Mouse (Mus musculus): ENCODE data around the gene Ankrd39. TPM values are rescaled to one million over a fixed set of nuclear protein-coding genes. Genes with fewer than 3 reads are reported as not detected.

Ankrd39 gene
- total and polyA plus RNA-seq, 3 experiments, result 6.2 to 11.1 (median 6.3) TPM

DNA sequence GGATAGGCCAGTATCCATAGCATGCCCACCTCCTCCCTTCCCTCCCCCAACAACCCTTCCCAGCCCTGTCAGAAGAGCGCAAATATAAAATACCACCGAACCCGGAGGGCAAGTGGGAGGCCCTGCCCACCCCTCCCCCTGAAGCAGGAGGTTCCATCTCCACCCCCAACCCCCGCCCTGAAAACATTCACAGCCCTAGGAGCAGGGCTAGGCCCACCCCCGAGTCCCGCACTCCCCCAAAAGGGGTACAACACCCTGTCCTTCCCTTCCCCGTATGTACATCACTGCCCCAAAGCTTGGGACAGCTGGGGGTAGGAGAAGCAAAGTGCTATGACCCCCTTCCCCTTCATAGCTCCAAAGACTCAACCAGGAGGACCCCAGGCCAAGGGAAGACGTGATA lies 1.5 kb upstream of the Ankrd39 start:
- Histone ChIP-seq H3K27ac (peak overlapping the region; percentile 75), H3K4me3 (no peak overlapping the region), H3K9ac (ENCODE audit: low read depth, low read length) (no peak overlapping the region), H3K36me3 (ENCODE audit: control insufficient read depth, insufficient read depth, low read length) (no peaks in the 10 kb centered on the region), H3K79me2 (replicated peaks; ENCODE audit: control insufficient read depth, insufficient read depth, low read length) (peaks cover 3% of the 10 kb centered on the region; the same call in 1 of the 2 replicates), H3K4me1 (ENCODE audit: control insufficient read depth, insufficient read depth, low read length) (peaks cover 3% of the 10 kb centered on the region), H3K27me3 (ENCODE audit: control insufficient read depth, insufficient read depth, low read length) (no peaks in the 10 kb centered on the region)
- no peak for DNase-seq
- WGBS, result 65% methylated on average over 8 of the region's 8 CpGs
- intact Hi-C loops (cut with DNase I), result no loop called here
- TF ChIP-seq CTCF (IDR thresholded peaks at IDR 0.05) (no peak), POLR2A (IDR thresholded peaks at IDR 0.05; ENCODE audit: insufficient read depth, low read depth, low read length) (no peak), EP300 (IDR thresholded peaks at IDR 0.05; ENCODE audit: insufficient read depth, low read depth, low read length) (no peak)

GRCm38 (mm10) chr1:36547981-36548598 lies 845 bp upstream of the Ankrd39 start:
- DNase-seq, result peak; percentile 66 to 70
- 24% methylated on average over 9 of the region's 9 CpGs for WGBS
- H3K36me3 ChIP-seq (ENCODE audit: control insufficient read depth, insufficient read depth, low read length), result no peaks in the 10 kb centered on the region
- H3K4me1 ChIP-seq (ENCODE audit: control insufficient read depth, insufficient read depth, low read length), result peaks cover 3% of the 10 kb centered on the region
- intact Hi-C loops (cut with DNase I), result loop anchor here (1.0 kb wide), 3 partner anchors 87 to 136 kb away; no protein-coding TSS in a partner anchor
- H3K27ac ChIP-seq, result peak overlapping the region; percentile 75
- no peak overlapping the region for H3K9ac ChIP-seq (ENCODE audit: low read depth, low read length)
- no peaks in the 10 kb centered on the region for H3K79me2 ChIP-seq (replicated peaks; ENCODE audit: control insufficient read depth, insufficient read depth, low read length)
- H3K4me3 ChIP-seq, result no peak overlapping the region
- no peaks in the 10 kb centered on the region for H3K27me3 ChIP-seq (ENCODE audit: control insufficient read depth, insufficient read depth, low read length)
- no peak for TF ChIP-seq CTCF (IDR thresholded peaks at IDR 0.05)
- no peak for TF ChIP-seq EP300 (IDR thresholded peaks at IDR 0.05; ENCODE audit: insufficient read depth, low read depth, low read length)
- TF ChIP-seq POLR2A (IDR thresholded peaks at IDR 0.05; ENCODE audit: insufficient read depth, low read depth, low read length), result no peak

DNA sequence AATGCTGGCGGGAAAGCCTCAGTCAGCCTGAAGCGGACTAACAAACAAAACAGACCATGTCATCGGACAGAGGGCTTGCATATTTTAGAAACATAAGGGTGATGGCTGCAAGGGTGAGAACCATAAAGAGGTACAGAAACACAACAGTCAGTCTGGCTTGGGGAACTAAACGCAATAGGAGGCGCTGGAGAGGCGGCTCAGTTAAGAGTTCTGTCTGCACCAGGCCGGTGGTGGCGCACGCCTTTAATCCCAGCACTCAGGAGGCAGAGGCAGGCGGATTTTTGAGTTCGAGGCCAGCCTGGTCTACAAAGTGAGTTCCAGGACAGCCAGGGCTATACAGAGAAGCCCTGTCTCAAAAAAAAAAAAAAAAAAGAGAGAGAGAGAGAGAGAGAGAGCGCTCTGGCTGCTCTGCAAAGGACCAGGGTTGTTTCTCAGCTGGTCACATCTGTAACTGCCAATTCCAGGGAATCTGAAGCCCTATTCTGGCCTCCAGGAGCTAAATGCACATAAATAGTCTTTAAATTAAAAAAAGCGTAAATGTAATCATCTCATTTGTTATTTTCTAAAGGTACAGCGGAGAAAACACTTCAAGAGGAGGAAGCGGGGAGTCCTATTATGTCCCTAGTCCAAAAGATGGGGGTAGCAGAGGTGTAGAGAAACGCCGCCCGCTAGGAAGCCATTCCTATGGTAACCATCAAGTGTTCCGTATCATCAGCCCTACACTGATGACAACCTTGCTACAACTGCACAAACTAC lies 1.2 kb downstream of the Ankrd39 start:
- TF ChIP-seq POLR2A (IDR thresholded peaks at IDR 0.05; ENCODE audit: insufficient read depth, low read depth, low read length) (no peak), EP300 (IDR thresholded peaks at IDR 0.05; ENCODE audit: insufficient read depth, low read depth, low read length) (no peak), CTCF (IDR thresholded peaks at IDR 0.05) (peak; percentile 50)
- H3K36me3 ChIP-seq (ENCODE audit: control insufficient read depth, insufficient read depth, low read length), result no peaks in the 10 kb centered on the region
- peaks cover 3% of the 10 kb centered on the region for H3K4me1 ChIP-seq (ENCODE audit: control insufficient read depth, insufficient read depth, low read length)
- peak in 1 of 2 experiments; percentile 42 for DNase-seq
- no peaks in the 10 kb centered on the region for H3K79me2 ChIP-seq (replicated peaks; ENCODE audit: control insufficient read depth, insufficient read depth, low read length)
- H3K27me3 ChIP-seq (ENCODE audit: control insufficient read depth, insufficient read depth, low read length), result no peaks in the 10 kb centered on the region
- intact Hi-C loops (cut with DNase I), result no loop called here
- peak overlapping the region; percentile 9; the same call in 1 of the 2 replicates for H3K9ac ChIP-seq (ENCODE audit: low read depth, low read length)
- H3K4me3 ChIP-seq, result peak overlapping the region; percentile 76
- 64% methylated on average over 19 of the region's 19 CpGs for WGBS
- no peak overlapping the region; the same call in 1 of the 2 replicates for H3K27ac ChIP-seq

GRCm38 (mm10) chr1:36545382-36545781 lies 1.9 kb downstream of the Ankrd39 start:
- intact Hi-C loops (cut with DNase I), result no loop called here
- no peaks in the 10 kb centered on the region for H3K36me3 ChIP-seq (ENCODE audit: control insufficient read depth, insufficient read depth, low read length)
- H3K4me3 ChIP-seq, result no peak overlapping the region
- H3K4me1 ChIP-seq (ENCODE audit: control insufficient read depth, insufficient read depth, low read length), result peaks cover 3% of the 10 kb centered on the region
- TF ChIP-seq CTCF (IDR thresholded peaks at IDR 0.05) (no peak), EP300 (IDR thresholded peaks at IDR 0.05; ENCODE audit: insufficient read depth, low read depth, low read length) (no peak), POLR2A (IDR thresholded peaks at IDR 0.05; ENCODE audit: insufficient read depth, low read depth, low read length) (no peak)
- no peak overlapping the region for H3K9ac ChIP-seq (ENCODE audit: low read depth, low read length)
- DNase-seq, result no peak
- H3K79me2 ChIP-seq (replicated peaks; ENCODE audit: control insufficient read depth, insufficient read depth, low read length), result no peaks in the 10 kb centered on the region
- no peak overlapping the region for H3K27ac ChIP-seq
- WGBS, result 68% methylated on average over 2 of the region's 2 CpGs
- no peaks in the 10 kb centered on the region for H3K27me3 ChIP-seq (ENCODE audit: control insufficient read depth, insufficient read depth, low read length)

- Histone ChIP-seq H3K4me1 (ENCODE audit: control insufficient read depth, insufficient read depth, low read length) (peaks cover 3% of the 10 kb centered on the region), H3K4me3 (no peak overlapping the region), H3K9ac (ENCODE audit: low read depth, low read length) (no peak overlapping the region), H3K79me2 (replicated peaks; ENCODE audit: control insufficient read depth, insufficient read depth, low read length) (no peaks in the 10 kb centered on the region), H3K27ac (no peak overlapping the region), H3K27me3 (ENCODE audit: control insufficient read depth, insufficient read depth, low read length) (no peaks in the 10 kb centered on the region), H3K36me3 (ENCODE audit: control insufficient read depth, insufficient read depth, low read length) (no peaks in the 10 kb centered on the region)
- no peak for DNase-seq
- intact Hi-C loops (cut with DNase I), result no loop called here
- 92% methylated on average over 9 of the region's 9 CpGs for WGBS
- TF ChIP-seq CTCF (IDR thresholded peaks at IDR 0.05) (no peak), POLR2A (IDR thresholded peaks at IDR 0.05; ENCODE audit: insufficient read depth, low read depth, low read length) (no peak), EP300 (IDR thresholded peaks at IDR 0.05; ENCODE audit: insufficient read depth, low read depth, low read length) (no peak)
Measured at GRCm38 (mm10) chr1:36542925-36543324, 4.3 kb downstream of the Ankrd39 start.

DNA sequence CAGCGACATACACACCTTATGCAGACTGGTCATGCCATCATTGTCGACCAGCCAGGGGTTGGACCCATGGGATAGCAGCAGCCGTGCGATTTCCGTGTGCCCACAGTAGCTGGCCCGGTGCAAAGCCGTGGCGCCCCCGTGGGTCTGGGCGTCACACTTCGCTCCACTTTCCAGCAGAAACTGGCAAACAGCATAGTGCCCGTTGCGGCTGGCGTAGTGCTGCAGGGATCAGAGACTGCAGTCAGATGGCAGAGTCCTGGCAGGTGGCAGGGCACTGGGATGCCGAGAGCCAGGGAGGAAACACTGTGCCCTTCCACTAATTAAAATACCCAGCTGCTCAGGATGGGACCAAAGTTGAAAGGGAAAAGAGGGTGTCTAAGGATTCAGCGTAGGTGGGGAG lies 5.4 kb downstream of the Ankrd39 start:
- intact Hi-C loops (cut with DNase I), result no loop called here
- WGBS, result 94% methylated on average over 16 of the region's 16 CpGs
- DNase-seq, result no peak
- Histone ChIP-seq H3K27me3 (ENCODE audit: control insufficient read depth, insufficient read depth, low read length) (no peaks in the 10 kb centered on the region), H3K79me2 (replicated peaks; ENCODE audit: control insufficient read depth, insufficient read depth, low read length) (no peaks in the 10 kb centered on the region), H3K27ac (no peak overlapping the region), H3K36me3 (ENCODE audit: control insufficient read depth, insufficient read depth, low read length) (no peaks in the 10 kb centered on the region), H3K9ac (ENCODE audit: low read depth, low read length) (no peak overlapping the region), H3K4me3 (no peak overlapping the region), H3K4me1 (ENCODE audit: control insufficient read depth, insufficient read depth, low read length) (no peaks in the 10 kb centered on the region)
- TF ChIP-seq POLR2A (IDR thresholded peaks at IDR 0.05; ENCODE audit: insufficient read depth, low read depth, low read length) (no peak), EP300 (IDR thresholded peaks at IDR 0.05; ENCODE audit: insufficient read depth, low read depth, low read length) (no peak), CTCF (IDR thresholded peaks at IDR 0.05) (no peak)
